ENCODE assay signal across 8 mouse cellular contexts in genomic region chr8:95331720-95332436, GRCm38 (mm10). TPM values are rescaled to one million over a fixed set of nuclear protein-coding genes. Genes with fewer than 3 reads are reported as not detected.
DNase-seq lines count a peak whose midpoint lies in the region; ATAC-seq and TF ChIP-seq lines count a peak whose summit lies in the region.

Gene Zfp319 (minus strand): TSS chr8:95331950.
Gene Usb1 (plus strand): TSS chr8:95332284.

- ATAC-seq in erythroblast, adult 5-6 weeks (replicated peaks; ENCODE audit: low FRiP score, poor library complexity, severe bottlenecking), result peak; percentile 89
- ATAC-seq in heart, embryonic 12.5 days (ENCODE audit: insufficient number of reproducible peaks, low FRiP score), result peak; percentile 96
- peak; percentile 95 for ATAC-seq in kidney, postnatal 0 days (replicated peaks; ENCODE audit: low FRiP score, low read depth)
- ATAC-seq in liver, embryonic 11.5 days (replicated peaks; ENCODE audit: low FRiP score), result peak; percentile 94
- peak; percentile 94 for ATAC-seq in stomach, embryonic 14.5 days (ENCODE audit: insufficient number of reproducible peaks, insufficient read depth, low FRiP score, low read depth)

- peak; percentile 99 for DNase-seq in B cell, adult 2 months
- DNase-seq in brain, adult 2 months (ENCODE audit: low read depth, low spot score), result peak; percentile 94
- DNase-seq in kidney, postnatal 0 days (ENCODE audit: low spot score), result peak; percentile 97
- DNase-seq in liver, embryonic 11.5 days (ENCODE audit: low spot score), result peak; percentile 96
- DNase-seq in naive thymus-derived CD4-positive, alpha-beta T cell, adult 2 months (ENCODE audit: low read depth), result peak; percentile 94

- H3K4me2 ChIP-seq in heart, embryonic 12.5 days, result peak within 1 kb of the TSS; percentile 90
- peak within 1 kb of the TSS; percentile 86 for H3K4me2 ChIP-seq in kidney, postnatal 0 days (ENCODE audit: low read length)
- H3K4me2 ChIP-seq in liver, embryonic 11.5 days, result peak within 1 kb of the TSS; percentile 95
- peak within 1 kb of the TSS; percentile 90 for H3K4me2 ChIP-seq in stomach, embryonic 14.5 days (replicated peaks; ENCODE audit: low read depth, low read length)

- TF ChIP-seq CTCF in kidney, postnatal 0 days (IDR thresholded peaks at IDR 0.05; ENCODE audit: low read depth), result peak; percentile 73

- H3K4me3 ChIP-seq in heart, embryonic 12.5 days, result peak within 1 kb of the TSS; percentile 87
- H3K4me3 ChIP-seq in kidney, postnatal 0 days (replicated peaks; ENCODE audit: low read depth, low read length), result peak within 1 kb of the TSS; percentile 81
- peak within 1 kb of the TSS; percentile 85 for H3K4me3 ChIP-seq in liver, embryonic 11.5 days (ENCODE audit: low read depth, low read length)
- H3K4me3 ChIP-seq in stomach, embryonic 14.5 days (ENCODE audit: low read depth, low read length), result peak within 1 kb of the TSS; percentile 87

- H3K4me1 ChIP-seq in heart, embryonic 12.5 days (replicated peaks), result peaks cover 24% of the 10 kb centered on the region
- peaks cover 5% of the 10 kb centered on the region; the same call in 1 of the 2 replicates for H3K4me1 ChIP-seq in kidney, postnatal 0 days (replicated peaks; ENCODE audit: insufficient read depth, low read length)
- peaks cover 17% of the 10 kb centered on the region for H3K4me1 ChIP-seq in liver, embryonic 11.5 days (replicated peaks; ENCODE audit: control insufficient read depth, insufficient read depth, low read length)
- peaks cover 10% of the 10 kb centered on the region for H3K4me1 ChIP-seq in stomach, embryonic 14.5 days (ENCODE audit: control insufficient read depth, insufficient read depth, low read length)

- H3K27me3 ChIP-seq in heart, embryonic 12.5 days (replicated peaks), result no peaks in the 10 kb centered on the region
- no peaks in the 10 kb centered on the region for H3K27me3 ChIP-seq in kidney, postnatal 0 days (ENCODE audit: insufficient read depth, low read length)
- no peaks in the 10 kb centered on the region for H3K27me3 ChIP-seq in liver, embryonic 11.5 days (replicated peaks; ENCODE audit: control insufficient read depth, insufficient read depth, low read length)
- no peaks in the 10 kb centered on the region for H3K27me3 ChIP-seq in stomach, embryonic 14.5 days (ENCODE audit: control insufficient read depth, insufficient read depth, low read length)

- WGBS in heart, embryonic 12.5 days, result under 1% methylated on average over 73 of the region's 80 CpGs
- WGBS in kidney, postnatal 0 days, result under 1% methylated on average over 65 of the region's 80 CpGs
- 0% methylated on average over 76 of the region's 80 CpGs for WGBS in liver, embryonic 11.5 days
- under 1% methylated on average over 60 of the region's 80 CpGs for WGBS in stomach, embryonic 14.5 days

- H3K9me3 ChIP-seq in heart, embryonic 12.5 days (replicated peaks), result no peaks in the 10 kb centered on the region
- H3K9me3 ChIP-seq in kidney, postnatal 0 days (replicated peaks; ENCODE audit: low read length), result no peaks in the 10 kb centered on the region
- no peaks in the 10 kb centered on the region for H3K9me3 ChIP-seq in liver, embryonic 11.5 days (ENCODE audit: control insufficient read depth, low read length)
- H3K9me3 ChIP-seq in stomach, embryonic 14.5 days (ENCODE audit: control insufficient read depth, low read depth, low read length), result no peaks in the 10 kb centered on the region

- H3K27ac ChIP-seq in heart, embryonic 12.5 days (ENCODE audit: poor library complexity, severe bottlenecking), result peak within 1 kb of the TSS; percentile 99
- peak within 1 kb of the TSS; percentile 98 for H3K27ac ChIP-seq in kidney, postnatal 0 days
- H3K27ac ChIP-seq in liver, embryonic 11.5 days (ENCODE audit: low read depth, low read length), result peak within 1 kb of the TSS; percentile 97
- peak within 1 kb of the TSS; percentile 98 for H3K27ac ChIP-seq in stomach, embryonic 14.5 days (ENCODE audit: low read length)

- H3K36me3 ChIP-seq in heart, embryonic 12.5 days, result peaks cover 53% of the 10 kb centered on the region
- peaks cover 27% of the 10 kb centered on the region for H3K36me3 ChIP-seq in kidney, postnatal 0 days (ENCODE audit: insufficient read depth, low read length)
- peaks cover 27% of the 10 kb centered on the region for H3K36me3 ChIP-seq in liver, embryonic 11.5 days (ENCODE audit: control insufficient read depth, insufficient read depth, low read length)
- peaks cover 33% of the 10 kb centered on the region for H3K36me3 ChIP-seq in stomach, embryonic 14.5 days (ENCODE audit: control insufficient read depth, insufficient read depth, low read length)

- H3K9ac ChIP-seq in heart, embryonic 12.5 days, result peak within 1 kb of the TSS; percentile 89
- H3K9ac ChIP-seq in kidney, postnatal 0 days (ENCODE audit: low read depth, low read length), result peak within 1 kb of the TSS; percentile 84
- H3K9ac ChIP-seq in liver, embryonic 11.5 days (ENCODE audit: low read depth, low read length), result peak within 1 kb of the TSS; percentile 75
- peak within 1 kb of the TSS; percentile 79 for H3K9ac ChIP-seq in stomach, embryonic 14.5 days (replicated peaks; ENCODE audit: low read depth, low read length)

RNA-seq across cellular contexts. Expression of gene Zfp319, which starts in this region (rescaled TPM):
- total RNA-seq in erythroblast, adult 5-6 weeks (2015; ENCODE audit: low replicate concordance), result 2.5 and 3.3 TPM in 2 replicates
- 0.14 and 0.17 TPM in 2 replicates for total RNA-seq in erythroblast, adult 5-6 weeks (2017; ENCODE audit: low replicate concordance)
- polyA plus RNA-seq in heart, embryonic 12.5 days (2016; fragmentation: Nextera tagmentation; extraction: Ambion mirVana), result 8.6 and 9.6 TPM in 2 replicates
- polyA plus RNA-seq in kidney, postnatal 0 days (2015; fragmentation: Nextera tagmentation; extraction: Ambion mirVana), result 6.3 and 6.6 TPM in 2 replicates
- 3.3 and 3.4 TPM in 2 replicates for polyA plus RNA-seq in liver, embryonic 11.5 days (2014; fragmentation: Nextera tagmentation; extraction: Ambion mirVana)
- 7.4 and 8.3 TPM in 2 replicates for polyA plus RNA-seq in stomach, embryonic 14.5 days (2014; fragmentation: Nextera tagmentation; extraction: Ambion mirVana)

RNA-seq across cellular contexts. Expression of gene Usb1, which starts in this region (rescaled TPM):
- total RNA-seq in erythroblast, adult 5-6 weeks (2015; ENCODE audit: low replicate concordance), result 7.9 and 8.1 TPM in 2 replicates
- 6.1 and 8.0 TPM in 2 replicates for total RNA-seq in erythroblast, adult 5-6 weeks (2017; ENCODE audit: low replicate concordance)
- polyA plus RNA-seq in heart, embryonic 12.5 days (2016; fragmentation: Nextera tagmentation; extraction: Ambion mirVana), result 25.5 and 26.5 TPM in 2 replicates
- polyA plus RNA-seq in kidney, postnatal 0 days (2015; fragmentation: Nextera tagmentation; extraction: Ambion mirVana), result 42.9 and 45.6 TPM in 2 replicates
- polyA plus RNA-seq in liver, embryonic 11.5 days (2014; fragmentation: Nextera tagmentation; extraction: Ambion mirVana), result 23.5 and 25.3 TPM in 2 replicates
- 38.0 and 44.2 TPM in 2 replicates for polyA plus RNA-seq in stomach, embryonic 14.5 days (2014; fragmentation: Nextera tagmentation; extraction: Ambion mirVana)

Comparison
In these comparisons a context has a peak if more than half of its experiments do, and no peak if none do; other contexts are left out.
1. Peak in every context shown above with its lines: DNase-seq, ATAC-seq, H3K4me3 ChIP-seq and H3K27ac ChIP-seq.